Mouse (Mus musculus): ENCODE results near the gene Gm10320.

GRCm38 (mm10) chr13:98523719-98524316, 32.0 kb upstream of the Gm10320 start:
- TF ChIP-seq CTCF (conservative IDR thresholded peaks at IDR 0.05; ENCODE audit: insufficient read depth, insufficient read length, low read depth, low read length) = no peak
- no peak for TF ChIP-seq POLR2A (IDR thresholded peaks at IDR 0.05; ENCODE audit: low read depth, low read length)
